Mouse (Mus musculus) heart, postnatal 0 days (tissue): ENCODE measurements around the gene Armc10.

Experiments used
- CTCF ChIP-seq: IDR thresholded peaks from 2 replicates; pipeline ENCODE4 v1.5.1; 2016; ENCODE audit warnings: antibody characterized with exemption, control low read depth, low read depth
- EP300 ChIP-seq: IDR thresholded peaks from 2 replicates; pipeline ENCODE4 v1.6.1; 2016; ENCODE audit warnings: antibody characterized with exemption, low read depth

GRCm38 (mm10) chr5:21610996-21611395, 34.6 kb upstream of the Armc10 start:
- no peak for TF ChIP-seq CTCF
- TF ChIP-seq EP300, result no peak
